Mouse (Mus musculus) E14TG2a.4 (cell line): ENCODE measurements around the gene Spata45.

Source experiments
- H3K27me3 ChIP-seq: 2 replicates; pipeline ENCODE4 v1.6.1; 2014; ENCODE audit warnings: low read length, control low read depth; ENCODE audit not compliant: insufficient read depth
- H3K36me3 ChIP-seq: 2 replicates; pipeline ENCODE4 v1.6.1; 2014; ENCODE audit warnings: low read length, control low read depth; ENCODE audit not compliant: insufficient read depth
- H3K4me1 ChIP-seq: replicated peaks from 2 replicates; pipeline ENCODE4 v1.6.1; 2014; ENCODE audit warnings: low read depth, low read length, control low read depth
- H3K4me3 ChIP-seq: replicated peaks from 2 replicates; pipeline ENCODE4 v1.5.1; 2014; ENCODE audit warnings: mild to moderate bottlenecking, low read length
- H3K9me3 ChIP-seq: 2 replicates; pipeline ENCODE4 v1.6.1; 2014; ENCODE audit warnings: low read length, control low read depth
- CTCF ChIP-seq: conservative IDR thresholded peaks from 2 replicates; pipeline ENCODE4 v1.5.1; 2014; ENCODE audit warnings: low read length
- NANOG ChIP-seq: IDR thresholded peaks from 2 replicates; pipeline ENCODE4 v1.6.1; 2014; ENCODE audit warnings: borderline replicate concordance, low read length, mixed read lengths
- POU5F1 ChIP-seq: IDR thresholded peaks from 2 replicates; pipeline ENCODE4 v1.6.1; 2014; ENCODE audit warnings: low read length, borderline replicate concordance

Gene Spata45

GRCm38 (mm10) chr1:191085597-191085996 is 49.2 kb downstream of the Spata45 start:
- Histone ChIP-seq H3K27me3 (no peaks in the 10 kb centered on the region), H3K36me3 (peaks cover 62% of the 10 kb centered on the region), H3K4me3 (no peak overlapping the region), H3K9me3 (peaks cover 34% of the 10 kb centered on the region), H3K4me1 (peaks cover 30% of the 10 kb centered on the region)
- no peak for TF ChIP-seq POU5F1
- no peak for TF ChIP-seq NANOG
- TF ChIP-seq CTCF = no peak

DNA sequence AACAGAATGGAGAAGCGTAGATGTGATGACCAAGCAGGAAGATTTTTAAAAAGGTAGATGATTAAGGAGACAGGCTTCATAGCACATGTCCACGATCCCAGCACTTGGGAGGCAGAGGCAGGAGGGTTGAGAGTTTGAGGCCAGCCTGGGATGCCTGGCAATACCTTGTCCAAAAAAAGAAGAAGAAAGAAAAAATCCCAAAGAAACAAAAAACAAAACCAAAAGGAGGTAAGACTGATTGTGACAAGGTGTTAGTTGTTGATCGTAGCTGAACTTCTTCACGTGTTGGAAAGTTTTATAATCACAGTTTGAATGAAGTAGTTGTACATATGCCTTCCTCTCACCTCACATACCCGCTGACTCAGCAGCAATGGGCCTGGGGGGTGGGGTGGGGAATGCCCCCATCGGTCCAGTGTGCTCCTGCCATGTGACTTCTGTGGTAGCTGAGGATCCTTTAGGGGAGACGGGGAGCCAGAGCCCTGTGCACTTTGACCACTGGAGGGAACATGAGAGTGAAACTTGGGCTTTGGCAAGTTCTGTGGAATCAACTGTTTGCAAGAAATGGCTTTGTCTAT is 50.0 kb downstream of the Spata45 start:
- TF ChIP-seq POU5F1 = no peak
- TF ChIP-seq CTCF = no peak
- TF ChIP-seq NANOG = no peak
- Histone ChIP-seq H3K4me3 (no peak overlapping the region), H3K4me1 (peaks cover 30% of the 10 kb centered on the region), H3K36me3 (peaks cover 55% of the 10 kb centered on the region), H3K9me3 (peaks cover 33% of the 10 kb centered on the region), H3K27me3 (no peaks in the 10 kb centered on the region)

- H3K4me3 ChIP-seq = no peak overlapping the region
- H3K9me3 ChIP-seq = peaks cover 27% of the 10 kb centered on the region
- no peaks in the 10 kb centered on the region for H3K27me3 ChIP-seq
- peaks cover 30% of the 10 kb centered on the region for H3K4me1 ChIP-seq
- peaks cover 50% of the 10 kb centered on the region for H3K36me3 ChIP-seq
- TF ChIP-seq NANOG (no peak), POU5F1 (no peak), CTCF (no peak)
These were observed 50.5 kb downstream of the Spata45 start for GRCm38 (mm10) chr1:191086960-191087359.

DNA sequence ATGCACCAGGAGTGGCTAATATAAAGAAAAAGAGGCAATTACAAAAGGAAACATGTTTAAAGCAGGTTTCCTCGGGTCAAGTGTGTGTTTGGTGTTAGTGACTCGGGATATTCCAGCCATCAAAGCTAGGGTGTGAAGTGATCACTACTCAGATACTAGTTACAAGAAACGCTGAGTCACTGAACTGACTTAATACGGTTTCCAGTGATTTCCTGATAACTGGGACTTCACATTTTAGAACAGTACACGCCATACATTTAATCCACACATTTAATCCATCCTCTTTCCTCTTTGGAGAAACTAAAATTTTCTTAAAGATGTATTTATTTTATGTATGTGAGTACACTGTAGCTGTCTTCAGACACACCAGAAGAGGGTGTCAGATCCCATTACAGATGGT is 51.5 kb downstream of the Spata45 start:
- TF ChIP-seq POU5F1 (no peak), NANOG (no peak), CTCF (no peak)
- peaks cover 17% of the 10 kb centered on the region for H3K9me3 ChIP-seq
- no peak overlapping the region for H3K4me3 ChIP-seq
- peaks cover 30% of the 10 kb centered on the region for H3K4me1 ChIP-seq
- H3K27me3 ChIP-seq = no peaks in the 10 kb centered on the region
- H3K36me3 ChIP-seq = peaks cover 40% of the 10 kb centered on the region

GRCm38 (mm10) chr1:191089355-191089754 is 52.9 kb downstream of the Spata45 start:
- Histone ChIP-seq H3K4me1 (peaks cover 30% of the 10 kb centered on the region), H3K9me3 (0 out of 2 replicates have a peak, but pooled peaks cover 4% of the 10 kb centered on the region), H3K4me3 (no peak overlapping the region), H3K27me3 (no peaks in the 10 kb centered on the region), H3K36me3 (peaks cover 26% of the 10 kb centered on the region)
- TF ChIP-seq CTCF (no peak), POU5F1 (no peak), NANOG (no peak)

GRCm38 (mm10) chr1:191092050-191092449 is 55.6 kb downstream of the Spata45 start:
- Histone ChIP-seq H3K4me3 (no peak overlapping the region), H3K9me3 (no peaks in the 10 kb centered on the region), H3K27me3 (peaks cover 11% of the 10 kb centered on the region), H3K4me1 (peaks cover 15% of the 10 kb centered on the region), H3K36me3 (0 out of 2 replicates have a peak, but pooled peaks cover 4% of the 10 kb centered on the region)
- no peak for TF ChIP-seq CTCF
- no peak for TF ChIP-seq NANOG
- no peak for TF ChIP-seq POU5F1
